Mouse (Mus musculus) C2C12 (cell line): ENCODE measurements around the gene Scamp5. TPM values are rescaled to one million over a fixed set of nuclear protein-coding genes. Genes with fewer than 3 reads are reported as not detected.

Experiments
- H3K27me3 ChIP-seq: one replicate; pipeline ENCODE4 v1.6.1; 2011; ENCODE audit not compliant: control insufficient read depth, insufficient read depth, insufficient read length
- H3K36me3 ChIP-seq: one replicate; pipeline ENCODE4 v1.6.1; 2011; ENCODE audit not compliant: control insufficient read depth, insufficient read depth
- H3K4me3 ChIP-seq: one replicate; pipeline ENCODE4 v1.5.1; 2011; ENCODE audit warnings: mild to moderate bottlenecking, control low read depth; ENCODE audit not compliant: poor library complexity, insufficient read depth, severe bottlenecking
- H3K79me2 ChIP-seq: one replicate; pipeline ENCODE4 v1.6.1; 2011; ENCODE audit not compliant: control insufficient read depth, insufficient read depth
- H3K79me3 ChIP-seq: one replicate; pipeline ENCODE4 v1.6.1; 2011; ENCODE audit warnings: low read depth, control low read depth
- H3ac ChIP-seq: one replicate; pipeline ENCODE3; 2011; ENCODE audit warnings: low read depth; ENCODE audit not compliant: control insufficient read depth, insufficient read length
- CEBPB ChIP-seq: IDR thresholded peaks from one replicate; pipeline ENCODE4 v1.6.1; 2011; ENCODE audit warnings: low read depth, mild to moderate bottlenecking, control low read depth, moderate library complexity
- CTCF ChIP-seq: IDR thresholded peaks from one replicate; pipeline ENCODE4 v1.5.1; 2011; ENCODE audit not compliant: control insufficient read depth, insufficient read depth, insufficient read length
- FOSL1 ChIP-seq: IDR thresholded peaks from one replicate; pipeline ENCODE4 v1.8.0; 2011; ENCODE audit warnings: mild to moderate bottlenecking, low read length; ENCODE audit not compliant: poor library complexity, insufficient read depth, severe bottlenecking
- MAX ChIP-seq: IDR thresholded peaks from one replicate; pipeline ENCODE4 v1.6.1; 2011; ENCODE audit warnings: mild to moderate bottlenecking, control low read depth
- MYOD1 ChIP-seq: IDR thresholded peaks from one replicate; pipeline ENCODE4 v1.6.1; 2011; ENCODE audit warnings: low read depth; ENCODE audit not compliant: control insufficient read depth, insufficient read length
- MYOG ChIP-seq: IDR thresholded peaks from one replicate; pipeline ENCODE4 v1.6.1; 2011; ENCODE audit not compliant: control insufficient read depth, insufficient read length; ENCODE audit errors: extremely low read depth
- USF1 ChIP-seq: IDR thresholded peaks from one replicate; pipeline ENCODE4 v1.6.1; 2011; ENCODE audit warnings: low read depth, mild to moderate bottlenecking, control low read depth, moderate library complexity
- polyA plus RNA-seq: library from polyadenylated mRNA; unstranded; fragments of >200 nt; fragmentation: generic; extraction: Trizol; gene quantifications from one replicate; pipeline ENCODE4 v1.2.1, GENCODE M21; 2012; ENCODE audit warnings: missing spikeins

The Scamp5 gene
- polyA plus RNA-seq, 1 experiment: 15.2 TPM

DNA sequence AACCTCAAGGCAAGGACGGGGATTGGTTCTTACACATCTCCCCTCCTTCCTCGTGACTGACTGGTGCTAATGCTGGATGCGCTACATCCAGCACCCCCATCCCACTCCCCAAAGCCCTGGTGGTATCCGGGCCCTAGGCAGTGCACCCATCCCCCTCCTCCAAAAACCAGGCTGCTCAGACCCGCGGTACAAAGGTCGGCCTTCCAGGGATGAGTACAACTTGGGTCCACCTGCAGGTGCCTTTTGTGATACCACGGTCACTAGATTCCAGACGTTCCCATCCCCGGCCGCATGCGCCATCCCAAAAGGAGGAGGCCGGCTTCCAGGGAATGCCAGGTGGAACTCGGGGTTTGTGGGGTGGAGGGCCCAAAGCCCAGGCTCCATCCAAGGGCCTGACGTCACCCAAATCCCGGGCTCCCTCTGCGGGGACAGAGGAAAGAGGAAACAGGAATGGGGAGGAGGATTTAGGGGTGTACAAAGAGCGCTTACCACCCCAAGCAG lies 539 bp downstream of the Scamp5 start:
- TF ChIP-seq MYOG: no peak
- TF ChIP-seq CEBPB: no peak
- TF ChIP-seq MAX: no peak
- TF ChIP-seq CTCF: no peak
- no peak for TF ChIP-seq USF1
- no peaks in the 10 kb centered on the region for H3K79me3 ChIP-seq

DNA sequence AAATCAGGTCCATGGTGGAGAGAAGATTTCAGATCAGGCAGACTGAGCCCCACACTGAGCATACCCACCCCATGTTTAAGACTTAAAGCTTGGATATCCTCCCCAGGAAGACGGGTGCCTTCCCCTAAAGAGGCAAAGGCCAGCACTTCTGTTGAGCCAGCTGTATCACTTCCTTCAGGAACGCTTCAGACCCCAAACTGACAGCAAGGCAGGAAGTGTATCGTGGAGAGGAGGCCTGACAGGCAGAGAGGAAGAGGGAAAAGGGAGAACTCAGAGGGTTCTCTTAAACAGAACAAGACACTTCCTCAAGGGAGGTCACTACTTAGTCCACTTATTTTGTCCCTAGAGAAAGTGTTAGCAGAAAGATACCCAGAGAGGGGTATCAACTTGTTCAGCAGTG lies 1.8 kb downstream of the Scamp5 start:
- no peak overlapping the region for H3K4me3 ChIP-seq
- H3ac ChIP-seq: no peak overlapping the region
- H3K27me3 ChIP-seq: no peaks in the 10 kb centered on the region
- H3K79me2 ChIP-seq: no peaks in the 10 kb centered on the region
- H3K79me3 ChIP-seq: no peaks in the 10 kb centered on the region
- TF ChIP-seq MYOG: no peak
- no peak for TF ChIP-seq MYOD1
- TF ChIP-seq CTCF: no peak
- no peak for TF ChIP-seq CEBPB
- no peak for TF ChIP-seq MAX
- no peak for TF ChIP-seq USF1
- TF ChIP-seq FOSL1: no peak
- no peaks in the 10 kb centered on the region for H3K36me3 ChIP-seq

More for the DNA sequence above, 539 bp downstream of the Scamp5 start:
- Histone ChIP-seq H3K4me3 (peak overlapping the region; percentile 47), H3ac (peak overlapping the region; percentile 69), H3K79me2 (no peaks in the 10 kb centered on the region), H3K27me3 (no peaks in the 10 kb centered on the region), H3K36me3 (no peaks in the 10 kb centered on the region)

DNA sequence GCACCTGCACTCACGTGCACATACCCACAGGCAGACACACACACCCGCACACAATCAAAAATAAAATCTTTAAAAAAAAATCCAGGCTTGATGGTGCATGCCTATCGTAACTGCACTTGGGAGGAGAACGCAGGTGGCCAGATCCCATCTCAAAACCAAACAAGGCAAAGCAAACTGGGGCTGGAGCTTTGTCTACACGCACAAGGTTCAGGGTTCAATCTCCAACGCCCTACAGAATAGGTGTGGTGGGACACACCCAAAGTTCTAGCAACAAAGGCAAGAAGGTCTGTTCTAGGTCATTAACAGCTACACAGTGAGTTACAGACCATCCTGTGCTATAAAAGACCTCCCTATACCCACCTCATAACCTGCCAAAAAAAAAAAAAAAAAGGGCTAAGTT lies 5.0 kb downstream of the Scamp5 start:
- no peak overlapping the region for H3ac ChIP-seq
- TF ChIP-seq FOSL1 (no peak), MYOD1 (no peak), MYOG (no peak), CEBPB (no peak), CTCF (no peak), MAX (no peak), USF1 (no peak)

DNA sequence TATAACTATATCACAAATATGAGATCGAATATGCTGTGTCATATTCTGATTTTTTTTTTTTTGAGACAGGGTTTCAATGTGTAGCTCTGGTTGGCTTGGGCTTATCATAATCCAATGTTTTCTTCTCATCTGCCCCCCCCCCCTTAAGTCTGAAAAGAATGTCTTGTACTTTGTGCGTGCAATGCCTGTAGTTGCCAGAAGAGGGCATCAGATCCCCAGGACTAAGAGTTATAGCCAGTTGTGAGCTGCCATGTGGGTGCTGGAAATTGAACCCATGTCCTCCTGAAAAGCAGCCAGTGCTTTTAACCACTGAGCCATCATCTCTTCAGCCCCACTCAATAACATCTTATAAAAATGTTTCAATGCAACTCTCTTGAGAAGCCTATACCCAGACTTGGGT lies 8.2 kb downstream of the Scamp5 start:
- no peaks in the 10 kb centered on the region for H3K36me3 ChIP-seq
- H3K79me2 ChIP-seq: no peaks in the 10 kb centered on the region
- H3K79me3 ChIP-seq: no peaks in the 10 kb centered on the region
- no peaks in the 10 kb centered on the region for H3K27me3 ChIP-seq
- H3ac ChIP-seq: no peak overlapping the region
- TF ChIP-seq CEBPB (no peak), FOSL1 (no peak), CTCF (no peak), MYOD1 (no peak), USF1 (no peak), MAX (no peak), MYOG (no peak)
- H3K4me3 ChIP-seq: no peak overlapping the region

More for the DNA sequence above, 5.0 kb downstream of the Scamp5 start:
- Histone ChIP-seq H3K79me2 (no peaks in the 10 kb centered on the region), H3K4me3 (no peak overlapping the region), H3K27me3 (no peaks in the 10 kb centered on the region), H3K79me3 (no peaks in the 10 kb centered on the region), H3K36me3 (no peaks in the 10 kb centered on the region)

DNA sequence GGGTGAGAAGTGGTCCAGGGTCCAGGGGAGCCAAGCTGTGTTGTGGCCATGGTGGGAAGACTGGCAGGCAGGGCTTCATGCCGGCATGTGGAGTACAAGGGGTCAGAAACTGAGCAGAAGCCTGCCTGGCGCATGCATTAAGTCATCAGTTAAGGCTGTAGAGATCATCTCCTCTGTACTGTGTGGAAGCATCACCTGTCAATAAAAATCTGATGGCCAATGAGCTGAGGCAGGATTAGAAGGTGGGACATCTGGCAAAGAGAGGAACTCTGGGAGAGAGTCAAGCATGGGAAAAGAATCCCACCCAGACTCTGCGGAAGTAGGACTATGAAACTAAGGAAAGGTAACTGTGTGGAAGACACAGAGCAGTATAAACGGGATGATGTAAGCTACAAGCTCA lies 14.3 kb downstream of the Scamp5 start:
- Histone ChIP-seq H3K36me3 (peaks cover 5% of the 10 kb centered on the region), H3K4me3 (no peak overlapping the region), H3K27me3 (no peaks in the 10 kb centered on the region), H3K79me3 (no peaks in the 10 kb centered on the region), H3K79me2 (no peaks in the 10 kb centered on the region), H3ac (no peak overlapping the region)
- TF ChIP-seq MYOG: no peak
- no peak for TF ChIP-seq MYOD1
- TF ChIP-seq USF1: no peak
- TF ChIP-seq MAX: no peak
- no peak for TF ChIP-seq FOSL1
- TF ChIP-seq CEBPB: no peak
- no peak for TF ChIP-seq CTCF

DNA sequence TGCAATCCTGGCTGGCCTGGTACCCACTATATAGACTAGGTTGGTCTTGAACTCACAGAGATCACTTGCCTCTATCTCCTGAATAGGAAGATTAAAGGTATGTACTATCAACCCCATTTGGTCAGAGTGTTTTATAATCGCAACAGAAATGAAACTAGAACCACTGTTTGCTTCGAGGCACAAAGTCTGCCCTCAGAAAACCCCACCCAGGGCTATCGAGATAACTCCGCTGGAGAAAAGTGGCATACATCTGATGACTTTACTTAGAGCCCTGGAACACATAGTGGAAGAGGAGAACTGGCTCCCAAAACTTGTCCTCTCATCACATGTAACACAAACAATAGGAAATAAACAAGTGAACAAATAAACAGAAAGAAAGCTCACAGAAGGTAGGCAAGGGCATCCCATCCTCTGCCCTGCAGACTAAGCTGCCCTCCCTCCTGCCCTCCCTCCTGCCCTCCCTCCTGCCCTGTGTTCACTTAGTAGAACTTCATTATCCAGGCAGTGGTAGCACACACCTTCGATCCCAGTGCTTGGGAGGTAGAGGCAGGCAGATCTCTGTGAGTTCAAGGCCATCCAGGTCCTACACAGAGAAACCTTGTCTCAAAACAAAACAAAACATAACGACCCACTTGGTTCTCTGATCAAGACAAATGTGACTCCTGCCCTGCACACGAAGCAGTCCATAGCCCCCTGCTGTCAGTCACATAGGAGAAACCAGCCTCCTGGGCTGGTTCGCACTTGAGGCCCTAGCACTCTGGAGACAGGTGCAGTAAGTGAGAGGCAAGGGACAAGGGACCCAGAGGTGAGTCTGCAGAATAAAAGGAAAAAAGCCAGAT lies 15.0 kb downstream of the Scamp5 start:
- no peak overlapping the region for H3ac ChIP-seq
- TF ChIP-seq MYOD1 (no peak), FOSL1 (no peak), CTCF (no peak), USF1 (no peak), MAX (no peak), MYOG (no peak), CEBPB (no peak)
- peaks cover 5% of the 10 kb centered on the region for H3K36me3 ChIP-seq
- H3K79me3 ChIP-seq: no peaks in the 10 kb centered on the region
- no peaks in the 10 kb centered on the region for H3K27me3 ChIP-seq
- H3K79me2 ChIP-seq: no peaks in the 10 kb centered on the region
- no peak overlapping the region for H3K4me3 ChIP-seq
